Mouse (Mus musculus) ES-Bruce4 (cell line): ENCODE measurements around the gene Vamp9. TPM values are rescaled to one million over a fixed set of nuclear protein-coding genes. Genes with fewer than 3 reads are reported as not detected.

Experiments used
- H3K27ac ChIP-seq: 2 replicates; pipeline ENCODE4 v1.5.1; 2012; ENCODE audit warnings: low read length, inconsistent platforms; ENCODE audit not compliant: insufficient read depth
- H3K27me3 ChIP-seq: 2 replicates; pipeline ENCODE4 v1.6.1; 2012; ENCODE audit warnings: mild to moderate bottlenecking, low read length, inconsistent platforms; ENCODE audit not compliant: control insufficient read depth, poor library complexity, insufficient read depth, severe bottlenecking
- H3K36me3 ChIP-seq: 2 replicates; pipeline ENCODE4 v1.6.1; 2012; ENCODE audit warnings: inconsistent platforms, mild to moderate bottlenecking, low read length, moderate library complexity; ENCODE audit not compliant: control insufficient read depth, poor library complexity, insufficient read depth, severe bottlenecking
- H3K4me1 ChIP-seq: one replicate; pipeline ENCODE4 v1.8.1; 2011; ENCODE audit warnings: low read length; ENCODE audit not compliant: control insufficient read depth, insufficient read depth
- H3K4me3 ChIP-seq: 2 replicates; pipeline ENCODE4 v1.5.1; 2011; ENCODE audit warnings: low read depth, mild to moderate bottlenecking, low read length
- H3K9ac ChIP-seq: 2 replicates; pipeline ENCODE4 v1.6.1; 2012; ENCODE audit warnings: low read depth, mild to moderate bottlenecking, inconsistent platforms; ENCODE audit not compliant: poor library complexity, severe bottlenecking
- H3K9me3 ChIP-seq: replicated peaks from 2 replicates; pipeline ENCODE4 v1.6.1; 2012; ENCODE audit warnings: mild to moderate bottlenecking, low read length, inconsistent platforms; ENCODE audit not compliant: control insufficient read depth, poor library complexity, insufficient read depth, severe bottlenecking
- CTCF ChIP-seq: IDR thresholded peaks from one replicate; pipeline ENCODE4 v1.8.1; 2011; ENCODE audit warnings: low read depth, low read length
- EP300 ChIP-seq: IDR thresholded peaks from 2 replicates; pipeline ENCODE4 v1.6.1; 2011; ENCODE audit warnings: low read depth, low read length; ENCODE audit not compliant: insufficient read depth
- POLR2A ChIP-seq: IDR thresholded peaks from one replicate; pipeline ENCODE4 v1.8.1; 2011; ENCODE audit warnings: low read length; ENCODE audit not compliant: insufficient read depth
- polyA plus RNA-seq: library from polyadenylated mRNA; stranded (reverse); fragments of >200 nt; gene quantifications from 2 replicates; pipeline ENCODE4 v1.2.4, GENCODE M21; 2011; ENCODE audit warnings: low read depth; ENCODE audit not compliant: missing spikeins, insufficient read depth, insufficient read length

Gene Vamp9
- polyA plus RNA-seq, 1 experiment = not detected

GRCm38 (mm10) chr5:99975776-99976175, 69.7 kb downstream of the Vamp9 start:
- Histone ChIP-seq H3K27ac (no peak overlapping the region), H3K4me3 (no peak overlapping the region), H3K9ac (peak overlapping the region; percentile 100; the same call in 1 of the 2 replicates), H3K4me1 (peaks cover 4% of the 10 kb centered on the region), H3K36me3 (peaks cover 30% of the 10 kb centered on the region), H3K9me3 (no peaks in the 10 kb centered on the region), H3K27me3 (no peaks in the 10 kb centered on the region)
- TF ChIP-seq CTCF = no peak
- no peak for TF ChIP-seq EP300
- TF ChIP-seq POLR2A = no peak

- Histone ChIP-seq H3K27me3 (no peaks in the 10 kb centered on the region), H3K9ac (peak overlapping the region; percentile 100), H3K4me3 (peak overlapping the region; percentile 73), H3K27ac (no peak overlapping the region), H3K36me3 (peaks cover 28% of the 10 kb centered on the region), H3K9me3 (no peaks in the 10 kb centered on the region), H3K4me1 (peaks cover 4% of the 10 kb centered on the region)
- no peak for TF ChIP-seq POLR2A
- TF ChIP-seq EP300 = no peak
- no peak for TF ChIP-seq CTCF
Measured at GRCm38 (mm10) chr5:99976334-99976955, 70.4 kb downstream of the Vamp9 start.

DNA sequence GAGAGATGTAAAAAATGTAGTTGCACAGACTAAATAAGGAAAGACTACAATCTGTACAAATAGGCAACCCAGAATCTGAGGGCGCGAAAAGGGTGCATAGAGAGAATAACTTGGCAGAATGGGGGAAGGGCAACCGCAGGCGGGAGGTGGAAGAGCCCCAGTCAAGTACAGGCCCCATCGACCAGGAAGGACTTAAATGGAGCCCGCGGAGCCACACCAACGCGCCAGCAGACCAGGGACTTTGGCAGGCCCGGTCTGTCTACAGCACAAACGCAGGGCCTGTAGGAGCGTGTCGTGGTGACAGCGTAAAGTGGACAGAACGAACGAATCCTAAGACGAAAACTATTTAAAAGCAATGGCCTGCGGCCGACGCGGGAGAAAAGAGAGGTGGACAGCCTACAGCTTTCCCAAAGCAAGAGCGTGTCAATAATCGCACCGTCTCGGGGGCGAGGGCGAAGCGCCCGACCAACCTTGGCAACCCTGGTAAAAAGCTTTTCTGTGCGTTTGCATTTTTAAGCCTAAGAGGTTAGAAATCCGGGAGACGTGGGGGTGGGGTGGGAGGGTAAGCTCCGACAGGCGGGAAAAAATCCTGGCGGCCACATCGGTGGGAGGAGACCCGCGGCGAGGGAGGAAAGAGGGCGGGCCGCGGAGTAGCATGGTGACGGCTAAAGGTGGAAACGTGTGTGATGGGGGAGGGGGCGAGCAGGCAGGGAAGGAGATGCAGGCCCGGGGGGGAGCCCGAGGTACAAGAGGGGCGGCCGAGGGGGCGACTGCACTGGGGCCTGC, 71.7 kb downstream of the Vamp9 start:
- Histone ChIP-seq H3K27me3 (no peaks in the 10 kb centered on the region), H3K9ac (peak overlapping the region; percentile 100), H3K9me3 (no peaks in the 10 kb centered on the region), H3K4me1 (peaks cover 4% of the 10 kb centered on the region), H3K4me3 (peak overlapping the region; percentile 98), H3K27ac (peak overlapping the region; percentile 72), H3K36me3 (peaks cover 27% of the 10 kb centered on the region)
- TF ChIP-seq POLR2A = no peak
- TF ChIP-seq EP300 = no peak
- no peak for TF ChIP-seq CTCF

GRCm38 (mm10) chr5:99978699-99979442, 72.8 kb downstream of the Vamp9 start, which contains the start of the genes Hnrnpd and 4930524J08Rik:
Hnrnpd (minus strand) TSS chr5:99978938.
4930524J08Rik (plus strand) TSS chr5:99979061.
- H3K4me3 ChIP-seq = peak within 1 kb of the TSS; percentile 98
- peak within 1 kb of the TSS; percentile 100 for H3K9ac ChIP-seq
- H3K27me3 ChIP-seq = no peaks in the 10 kb centered on the region
- peaks cover 17% of the 10 kb centered on the region for H3K36me3 ChIP-seq
- H3K4me1 ChIP-seq = no peaks in the 10 kb centered on the region
- H3K27ac ChIP-seq = peak within 1 kb of the TSS; percentile 92
- TF ChIP-seq EP300 (no peak), POLR2A (peak; percentile 7)
- no peaks in the 10 kb centered on the region for H3K9me3 ChIP-seq

DNA sequence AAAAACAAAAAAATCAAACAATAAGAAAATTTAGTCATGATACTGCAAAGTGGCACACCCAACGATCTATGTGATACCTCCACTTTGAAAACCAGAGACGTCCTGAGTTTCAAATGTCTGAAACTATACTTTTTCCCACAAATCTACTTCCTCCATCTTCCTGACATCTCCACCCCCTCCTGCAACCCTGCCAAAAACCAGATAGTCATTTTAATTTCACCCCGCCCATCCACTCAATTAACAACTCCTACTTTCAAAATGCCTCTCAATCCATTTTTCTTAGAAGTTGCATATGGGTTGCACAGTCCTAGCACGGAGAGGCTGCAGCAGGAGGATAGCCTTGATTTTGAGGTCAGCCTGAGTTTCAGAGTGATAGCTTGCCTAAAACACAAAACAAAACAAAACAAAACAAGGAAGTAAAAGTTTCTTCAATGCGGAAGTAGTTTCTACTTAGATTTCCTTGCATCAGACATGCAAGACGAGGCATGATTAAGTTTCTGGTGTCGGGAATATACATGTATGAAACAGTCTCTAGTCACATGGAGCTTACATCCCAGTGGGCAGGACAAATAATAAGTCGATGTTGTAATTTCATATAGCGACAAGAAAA, 77.5 kb downstream of the Vamp9 start:
- H3K27ac ChIP-seq = no peak overlapping the region
- no peaks in the 10 kb centered on the region for H3K27me3 ChIP-seq
- H3K9me3 ChIP-seq = peaks cover 2% of the 10 kb centered on the region; the same call in 1 of the 2 replicates
- no peaks in the 10 kb centered on the region for H3K36me3 ChIP-seq
- H3K4me3 ChIP-seq = no peak overlapping the region
- no peak overlapping the region for H3K9ac ChIP-seq
- TF ChIP-seq POLR2A (no peak), CTCF (no peak), EP300 (no peak)
- no peaks in the 10 kb centered on the region for H3K4me1 ChIP-seq
